35 mouse cellular contexts compared by ENCODE assay signal in the genomic region with DNA sequence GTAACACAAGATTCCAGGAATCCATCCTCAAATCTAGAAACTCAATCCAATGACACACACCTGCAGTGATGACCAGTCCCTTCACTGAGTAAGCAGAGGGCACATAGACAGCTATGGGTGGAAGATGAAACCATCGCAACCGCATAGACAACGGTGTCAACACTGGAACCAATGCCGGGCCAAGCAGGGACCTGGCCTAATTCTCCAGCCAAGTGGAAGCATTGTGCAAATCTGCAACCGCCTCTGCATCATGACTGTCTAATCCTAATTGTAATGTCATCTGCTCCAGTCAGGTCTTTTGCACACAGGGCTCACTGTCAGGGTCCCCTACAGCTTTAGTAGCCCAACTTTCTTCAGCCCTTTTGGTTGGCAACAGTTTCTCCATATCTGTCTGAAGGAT. TPM values are rescaled to one million over a fixed set of nuclear protein-coding genes. Genes with fewer than 3 reads are reported as not detected.
"Had no signal": no experiment of that assay in that cellular context is flagged by ENCODE, and none has a peak within 500 bp of the region (broad histone marks: within the 10 kb centered on the region; RNA-seq: fewer than 3 reads in every experiment).

No protein-coding gene starts in this region.

- H3K9me3 ChIP-seq: embryonic facial prominence, embryonic 10.5 days; embryonic facial prominence, embryonic 12.5 days; embryonic facial prominence, embryonic 13.5 days; embryonic facial prominence, embryonic 15.5 days; forebrain, embryonic 10.5 days; forebrain, embryonic 12.5 days; forebrain, embryonic 13.5 days; forebrain, embryonic 15.5 days had no signal

- ATAC-seq: forebrain, embryonic 13.5 days; forebrain, embryonic 14.5 days; forebrain, embryonic 15.5 days; forebrain, embryonic 16.5 days; forebrain, postnatal 0 days had no signal

- H3K9ac ChIP-seq: embryonic facial prominence, embryonic 12.5 days; embryonic facial prominence, embryonic 13.5 days; embryonic facial prominence, embryonic 15.5 days; forebrain, embryonic 12.5 days; forebrain, embryonic 13.5 days; forebrain, embryonic 15.5 days; forebrain, postnatal 0 days had no signal

- H3K36me3 ChIP-seq: embryonic facial prominence, embryonic 10.5 days; embryonic facial prominence, embryonic 12.5 days; embryonic facial prominence, embryonic 13.5 days; embryonic facial prominence, embryonic 15.5 days; forebrain, embryonic 10.5 days; forebrain, embryonic 12.5 days; forebrain, embryonic 15.5 days had no signal

- H3K4me1 ChIP-seq: embryonic facial prominence, embryonic 10.5 days; embryonic facial prominence, embryonic 12.5 days; embryonic facial prominence, embryonic 13.5 days; embryonic facial prominence, embryonic 15.5 days; forebrain, embryonic 10.5 days; forebrain, embryonic 12.5 days; forebrain, embryonic 13.5 days; forebrain, embryonic 15.5 days had no signal

- H3K4me3 ChIP-seq: embryonic facial prominence, embryonic 10.5 days; embryonic facial prominence, embryonic 12.5 days; embryonic facial prominence, embryonic 13.5 days; embryonic facial prominence, embryonic 15.5 days; erythroblast, embryonic 14.5 days; forebrain, embryonic 10.5 days; forebrain, embryonic 12.5 days; forebrain, embryonic 13.5 days; forebrain, embryonic 15.5 days; gastrocnemius, adult 2 months; heart, adult 2 months had no signal

- DNase-seq: cerebellum, adult 2 months; cerebellum, adult 8-10 months; cerebellum, adult 9-10 months; cerebellum, adult 9-11 months; cerebellum, postnatal 10 days; cerebellum, postnatal 14 days; cerebellum, postnatal 25 days; cerebellum, postnatal 36 days; embryo, embryonic 11 days; forebrain, postnatal 0 days; gastrocnemius, adult 2 months; gastrocnemius, postnatal 14 days; gastrocnemius, postnatal 25 days; gastrocnemius, postnatal 36 days; heart, adult 11 months; heart, adult 18-20 months; heart, adult 2 months had no signal

- H3K27me3 ChIP-seq: embryonic facial prominence, embryonic 12.5 days; embryonic facial prominence, embryonic 13.5 days; embryonic facial prominence, embryonic 15.5 days; forebrain, embryonic 12.5 days; forebrain, embryonic 13.5 days; forebrain, embryonic 15.5 days had no signal

- H3K27ac ChIP-seq: embryonic facial prominence, embryonic 10.5 days; embryonic facial prominence, embryonic 12.5 days; embryonic facial prominence, embryonic 13.5 days; embryonic facial prominence, embryonic 15.5 days; forebrain, embryonic 10.5 days; forebrain, embryonic 12.5 days; forebrain, embryonic 13.5 days; forebrain, embryonic 15.5 days; gastrocnemius, adult 2 months; heart, adult 2 months had no signal

- H3K4me2 ChIP-seq: embryonic facial prominence, embryonic 12.5 days; embryonic facial prominence, embryonic 13.5 days; embryonic facial prominence, embryonic 15.5 days; forebrain, embryonic 12.5 days; forebrain, embryonic 13.5 days; forebrain, embryonic 15.5 days had no signal

RNA-seq across cellular contexts. Expression of gene Ccdc113, which starts 33.4 kb away (rescaled TPM):
- total RNA-seq: common myeloid progenitor, adult 5-6 weeks; gastrocnemius, adult 18-20 months; gastrocnemius, adult 2 months; gastrocnemius, adult 8-10 months; gastrocnemius, postnatal 14 days; gastrocnemius, postnatal 25 days; gastrocnemius, postnatal 36 days; granulocyte monocyte progenitor cell, adult 5-6 weeks; heart, adult 2 months; heart, adult 8-10 months had no signal
- polyA plus RNA-seq: embryonic facial prominence, embryonic 11.5 days; erythroblast, embryonic 14.5 days; forebrain, embryonic 11.5 days had no signal
